8 mouse cellular contexts compared by ENCODE assay signal in genomic region chr11:94134076-94134838, GRCm38 (mm10).
DNase-seq lines count a peak whose midpoint lies in the region; ATAC-seq and TF ChIP-seq lines count a peak whose summit lies in the region.

No protein-coding gene starts in this region.

- peak; percentile 8; the same call in 1 of the 2 replicates for TF ChIP-seq CTCF in stomach, postnatal 0 days (IDR thresholded peaks at IDR 0.05; ENCODE audit: low read depth)

- TF ChIP-seq EP300 in stomach, postnatal 0 days (optimal IDR thresholded peaks at IDR 0.05) = no peak

- H3K9ac ChIP-seq in hindbrain, embryonic 16.5 days (ENCODE audit: low read depth, low read length) = no peak overlapping the region; the same call in 1 of the 2 replicates
- no peak overlapping the region for H3K9ac ChIP-seq in liver, embryonic 15.5 days
- H3K9ac ChIP-seq in stomach, postnatal 0 days (ENCODE audit: low read length) = peak overlapping the region; percentile 23; the same call in 1 of the 2 replicates

- peak; percentile 14; the same call in 1 of the 2 replicates for ATAC-seq in hindbrain, embryonic 16.5 days
- ATAC-seq in liver, embryonic 15.5 days (ENCODE audit: insufficient read depth) = peak; percentile 45
- ATAC-seq in stomach, postnatal 0 days (ENCODE audit: low FRiP score, low TSS enrichment) = peak; percentile 30

- DNase-seq in layer of hippocampus, postnatal 10 days (ENCODE audit: low spot score in 2 of 2) = peak; percentile 68 to 75
- DNase-seq in layer of hippocampus, adult 11-12 months (ENCODE audit: low spot score) = no peak
- peak; percentile 63 to 75 for DNase-seq in adrenal gland, postnatal 4 days (ENCODE audit: low spot score in 2 of 2)
- DNase-seq in gastrocnemius, postnatal 10 days = peak; percentile 93
- DNase-seq in stomach, postnatal 0 days (ENCODE audit: low spot score) = peak; percentile 91
- no peak for DNase-seq in layer of hippocampus, postnatal 25 days (ENCODE audit: extremely low spot score in 1 of 2, low spot score in 1 of 2)

- peak overlapping the region; percentile 31; the same call in 1 of the 2 replicates for H3K4me2 ChIP-seq in hindbrain, embryonic 16.5 days (ENCODE audit: low read length)
- H3K4me2 ChIP-seq in liver, embryonic 15.5 days = peak overlapping the region; percentile 50; the same call in 1 of the 2 replicates
- 0 out of 2 replicates have a peak overlapping the region, but pooled peaks have one; percentile 29 for H3K4me2 ChIP-seq in stomach, postnatal 0 days (replicated peaks; ENCODE audit: low read depth)

- H3K4me3 ChIP-seq in hindbrain, embryonic 16.5 days (ENCODE audit: low read length) = no peak overlapping the region
- no peak overlapping the region for H3K4me3 ChIP-seq in liver, embryonic 15.5 days (replicated peaks)
- no peak overlapping the region for H3K4me3 ChIP-seq in stomach, postnatal 0 days (ENCODE audit: low read depth, low read length)

- WGBS in hindbrain, embryonic 16.5 days = 43% methylated on average over 18 of the region's 18 CpGs
- 56% methylated on average over 18 of the region's 18 CpGs for WGBS in liver, embryonic 15.5 days (ENCODE audit: insufficient replicate concordance)
- 32% methylated on average over 16 of the region's 18 CpGs for WGBS in stomach, postnatal 0 days

- peaks cover 25% of the 10 kb centered on the region; the same call in 1 of the 2 replicates for H3K4me1 ChIP-seq in hindbrain, embryonic 16.5 days (ENCODE audit: control insufficient read depth, insufficient read depth, low read depth, low read length)
- peaks cover 32% of the 10 kb centered on the region for H3K4me1 ChIP-seq in liver, embryonic 15.5 days (replicated peaks)
- peaks cover 16% of the 10 kb centered on the region for H3K4me1 ChIP-seq in stomach, postnatal 0 days (replicated peaks; ENCODE audit: control insufficient read depth, insufficient read depth)

- no peaks in the 10 kb centered on the region for H3K36me3 ChIP-seq in hindbrain, embryonic 16.5 days (ENCODE audit: control insufficient read depth, insufficient read depth, low read length)
- no peaks in the 10 kb centered on the region for H3K36me3 ChIP-seq in liver, embryonic 15.5 days (replicated peaks)
- no peaks in the 10 kb centered on the region for H3K36me3 ChIP-seq in stomach, postnatal 0 days (ENCODE audit: control insufficient read depth, insufficient read depth, low read length)

- no peaks in the 10 kb centered on the region for H3K9me3 ChIP-seq in hindbrain, embryonic 16.5 days (ENCODE audit: control insufficient read depth, low read length)
- H3K9me3 ChIP-seq in liver, embryonic 15.5 days (replicated peaks) = no peaks in the 10 kb centered on the region
- H3K9me3 ChIP-seq in stomach, postnatal 0 days (ENCODE audit: control insufficient read depth, low read length) = no peaks in the 10 kb centered on the region

- peak overlapping the region; percentile 46 for H3K27ac ChIP-seq in hindbrain, embryonic 16.5 days (ENCODE audit: low read depth, low read length)
- peak overlapping the region; percentile 57 for H3K27ac ChIP-seq in liver, embryonic 15.5 days (replicated peaks)
- H3K27ac ChIP-seq in stomach, postnatal 0 days (replicated peaks) = peak overlapping the region; percentile 71

- no peaks in the 10 kb centered on the region for H3K27me3 ChIP-seq in hindbrain, embryonic 16.5 days (replicated peaks; ENCODE audit: control insufficient read depth, insufficient read depth, low read length)
- no peaks in the 10 kb centered on the region for H3K27me3 ChIP-seq in liver, embryonic 15.5 days
- no peaks in the 10 kb centered on the region for H3K27me3 ChIP-seq in stomach, postnatal 0 days (ENCODE audit: control insufficient read depth, insufficient read depth, low read length)

Comparison
In these comparisons a context has a peak if more than half of its experiments do, and no peak if none do; other contexts are left out.
1. DNase-seq: peak in layer of hippocampus, postnatal 10 days (2 of 2), adrenal gland, postnatal 4 days (2 of 2), gastrocnemius, postnatal 10 days (single experiment) and stomach, postnatal 0 days (single experiment); none in layer of hippocampus, adult 11-12 months (single experiment) and layer of hippocampus, postnatal 25 days (0 of 2).
2. Peak in every context shown above with its lines, with median percentiles within 50 percentile points of each other: ATAC-seq, H3K27ac ChIP-seq and H3K4me2 ChIP-seq.